Mouse (Mus musculus) G1E (cell line): Measurements from ENCODE around the gene Stx1a.

Experiments used
- CTCF ChIP-seq: IDR thresholded peaks from 2 replicates; pipeline ENCODE4 v1.5.1; 2012; ENCODE audit warnings: low read depth, low read length, inconsistent platforms, mixed read lengths
- GATA1 ChIP-seq: IDR thresholded peaks from 2 replicates; pipeline ENCODE4 v1.6.1; 2012; ENCODE audit warnings: borderline replicate concordance, low read length, inconsistent platforms, mixed read lengths
- TAL1 ChIP-seq: conservative IDR thresholded peaks from 2 replicates; pipeline ENCODE4 v1.6.1; 2012; ENCODE audit warnings: low read depth, low read length, inconsistent platforms, mixed read lengths

- TF ChIP-seq GATA1: no peak
- TF ChIP-seq TAL1: peak; percentile 81
- no peak for TF ChIP-seq CTCF
Observed at GRCm38 (mm10) chr5:134976164-134976563, 47.1 kb upstream of the Stx1a start.
